18 mouse cellular contexts compared by ENCODE assay signal in genomic region chr9:58658596-58659309, GRCm38 (mm10).
DNase-seq lines count a peak whose midpoint lies in the region; ATAC-seq and TF ChIP-seq lines count a peak whose summit lies in the region.
"Had no signal": no experiment of that assay in that cellular context is flagged by ENCODE, and none has a peak within 500 bp of the region (broad histone marks: within the 10 kb centered on the region; RNA-seq: fewer than 3 reads in every experiment).

No protein-coding gene starts in this region.

- H3K36me3 ChIP-seq in erythroblast, embryonic 14.5 days (ENCODE audit: control insufficient read depth): peaks cover 100% of the 10 kb centered on the region
- H3K36me3 ChIP-seq in heart, postnatal 0 days (replicated peaks; ENCODE audit: control insufficient read depth, insufficient read depth, low read length): peaks cover 36% of the 10 kb centered on the region
- H3K36me3 ChIP-seq in liver, embryonic 14.5 days (replicated peaks; ENCODE audit: control insufficient read depth, insufficient read depth, low read depth): peaks cover 35% of the 10 kb centered on the region

- H3K9ac ChIP-seq in heart, postnatal 0 days (replicated peaks; ENCODE audit: low read depth, low read length): no peak overlapping the region
- H3K9ac ChIP-seq in liver, embryonic 14.5 days (replicated peaks): peak overlapping the region; percentile 71
- H3K9ac ChIP-seq: neural tube, embryonic 12.5 days; stomach, embryonic 15.5 days had no signal

- peaks cover 98% of the 10 kb centered on the region for H3K4me1 ChIP-seq in erythroblast, embryonic 14.5 days (ENCODE audit: control insufficient read depth)
- peaks cover 14% of the 10 kb centered on the region; the same call in 1 of the 2 replicates for H3K4me1 ChIP-seq in heart, postnatal 0 days (ENCODE audit: control insufficient read depth, insufficient read depth)
- H3K4me1 ChIP-seq in liver, embryonic 14.5 days (replicated peaks; ENCODE audit: control insufficient read depth in 2 of 2, insufficient read depth in 2 of 2, low read length in 1 of 2): peaks cover 75 to 83% of the 10 kb centered on the region in 2 experiments
- H3K4me1 ChIP-seq: hindbrain, embryonic 10.5 days; neural tube, embryonic 12.5 days; stomach, embryonic 15.5 days had no signal

- peak overlapping the region; percentile 41 for H3K27ac ChIP-seq in heart, postnatal 0 days (ENCODE audit: low read depth)
- peak overlapping the region; percentile 98 for H3K27ac ChIP-seq in liver, embryonic 14.5 days
- H3K27ac ChIP-seq in left cerebral cortex, adult 2 months: no peak overlapping the region
- H3K27ac ChIP-seq: gastrocnemius, adult 2 months; macrophage; neural tube, embryonic 12.5 days; stomach, embryonic 15.5 days had no signal

- peak; percentile 13 for DNase-seq in heart, postnatal 0 days (ENCODE audit: low spot score)
- no peak for DNase-seq in heart, postnatal 4 days
- DNase-seq in MEL-GATA-1-ER (ENCODE audit: extremely low read depth, low read depth): peak; percentile 33
- DNase-seq in liver, embryonic 14.5 days (ENCODE audit: low read depth in 3 of 3, low spot score in 3 of 3): peak in 2 of 3 experiments; percentile 43 to 59
- DNase-seq in left cerebral cortex, adult 2 months (ENCODE audit: extremely low spot score in 1 of 2, low spot score in 2 of 2): no peak
- no peak for DNase-seq in yolk sac, embryonic 10.5 days (ENCODE audit: low spot score)
- DNase-seq: adrenal gland, postnatal 10 days; gastrocnemius, adult 2 months; kidney, postnatal 10 days; left cerebral cortex, postnatal 4 days had no signal

- 56% methylated on average over 4 of the region's 4 CpGs for WGBS in heart, postnatal 0 days
- 30% methylated on average over 4 of the region's 4 CpGs for WGBS in liver, embryonic 14.5 days (ENCODE audit: insufficient replicate concordance)

- TF ChIP-seq EP300 in heart, postnatal 0 days (IDR thresholded peaks at IDR 0.05; ENCODE audit: low read depth): no peak
- peak; percentile 51; the same call in 1 of the 2 replicates for TF ChIP-seq EP300 in liver, embryonic 14.5 days (IDR thresholded peaks at IDR 0.05; ENCODE audit: low read depth)

- no peak for ATAC-seq in erythroblast, adult 5-6 weeks (replicated peaks; ENCODE audit: low FRiP score, poor library complexity, severe bottlenecking)
- ATAC-seq in heart, postnatal 0 days (ENCODE audit: insufficient read depth, low read depth): peak; percentile 66
- no peak for ATAC-seq in liver, embryonic 14.5 days (ENCODE audit: insufficient read depth)
- ATAC-seq: forebrain, embryonic 16.5 days had no signal

- no peak for TF ChIP-seq CTCF in heart, postnatal 0 days (IDR thresholded peaks at IDR 0.05; ENCODE audit: low read depth)
- no peak for TF ChIP-seq CTCF in liver, embryonic 14.5 days (IDR thresholded peaks at IDR 0.05; ENCODE audit: low read depth)
- no peak for TF ChIP-seq CTCF in left cerebral cortex, adult 2 months (IDR thresholded peaks at IDR 0.05)

- H3K4me2 ChIP-seq in heart, postnatal 0 days (ENCODE audit: low read depth, low read length): no peak overlapping the region
- peak overlapping the region; percentile 82 for H3K4me2 ChIP-seq in liver, embryonic 14.5 days (ENCODE audit: low read depth)
- H3K4me2 ChIP-seq: neural tube, embryonic 12.5 days; stomach, embryonic 15.5 days had no signal

- intact Hi-C loops in left cerebral cortex, adult 2 months (cut with DNase I): no loop called here

- peaks cover 2% of the 10 kb centered on the region; the same call in 1 of the 2 replicates for H3K9me3 ChIP-seq in erythroblast, embryonic 14.5 days (ENCODE audit: control insufficient read depth, low read length)
- H3K9me3 ChIP-seq in heart, postnatal 0 days (replicated peaks; ENCODE audit: control insufficient read depth, low read length): no peaks in the 10 kb centered on the region
- H3K9me3 ChIP-seq in liver, embryonic 14.5 days (ENCODE audit: control insufficient read depth, low read length): no peaks in the 10 kb centered on the region
- H3K9me3 ChIP-seq: hindbrain, embryonic 10.5 days; neural tube, embryonic 12.5 days; stomach, embryonic 15.5 days had no signal

- H3K27me3 ChIP-seq in erythroblast, embryonic 14.5 days (ENCODE audit: control insufficient read depth): no peaks in the 10 kb centered on the region
- H3K27me3 ChIP-seq in heart, postnatal 0 days (ENCODE audit: control insufficient read depth, insufficient read depth, low read length): no peaks in the 10 kb centered on the region
- H3K27me3 ChIP-seq in liver, embryonic 14.5 days (ENCODE audit: control insufficient read depth, insufficient read depth, low read length): no peaks in the 10 kb centered on the region
- H3K27me3 ChIP-seq: CH12.LX; neural tube, embryonic 12.5 days; stomach, embryonic 15.5 days had no signal

- peak overlapping the region; percentile 17 for H3K4me3 ChIP-seq in erythroblast, embryonic 14.5 days (replicated peaks)
- H3K4me3 ChIP-seq in heart, postnatal 0 days (ENCODE audit: low read depth, low read length): no peak overlapping the region
- no peak overlapping the region for H3K4me3 ChIP-seq in liver, embryonic 14.5 days (ENCODE audit: insufficient read depth in 1 of 2, low read depth in 2 of 2, low read length in 2 of 2)
- H3K4me3 ChIP-seq in left cerebral cortex, adult 2 months: no peak overlapping the region
- H3K4me3 ChIP-seq: gastrocnemius, adult 2 months; hindbrain, embryonic 10.5 days; neural tube, embryonic 12.5 days; stomach, embryonic 15.5 days had no signal

Comparison
In these comparisons a context has a peak if more than half of its experiments do, and no peak if none do; other contexts are left out.
1. DNase-seq: peak in heart, postnatal 0 days (single experiment), MEL-GATA-1-ER (single experiment) and liver, embryonic 14.5 days (2 of 3); none in heart, postnatal 4 days (single experiment), left cerebral cortex, adult 2 months (0 of 2) and yolk sac, embryonic 10.5 days (single experiment).